ENCODE assay signal across 12 mouse cellular contexts in the genomic region with DNA sequence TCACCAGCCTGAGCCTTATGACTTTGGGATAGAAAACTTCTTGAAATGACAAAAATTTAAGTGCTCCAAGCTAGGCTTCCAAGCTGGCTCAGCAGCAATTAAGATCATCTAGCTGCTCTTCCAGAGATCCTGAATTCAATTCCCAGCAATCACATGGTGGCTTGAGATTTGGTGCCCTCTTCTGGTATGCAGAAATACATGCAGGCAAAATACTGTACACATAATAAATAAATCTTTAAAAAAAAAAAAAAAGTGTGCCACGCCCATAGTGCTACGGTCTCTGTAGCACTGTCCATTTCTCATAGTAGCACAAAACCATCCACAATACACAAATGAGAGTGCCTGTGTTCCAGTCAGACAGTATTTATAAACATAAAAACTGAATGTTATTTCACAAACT. TPM values are rescaled to one million over a fixed set of nuclear protein-coding genes. Genes with fewer than 3 reads are reported as not detected.
DNase-seq lines count a peak whose midpoint lies in the region; ATAC-seq and TF ChIP-seq lines count a peak whose summit lies in the region.
"Had no signal": no experiment of that assay in that cellular context is flagged by ENCODE, and none has a peak within 500 bp of the region (broad histone marks: within the 10 kb centered on the region; RNA-seq: fewer than 3 reads in every experiment).

No protein-coding gene starts in this region.

- H3K9ac ChIP-seq in heart, postnatal 0 days (replicated peaks; ENCODE audit: low read depth, low read length), result no peak overlapping the region
- no peak overlapping the region for H3K9ac ChIP-seq in lung, postnatal 0 days (replicated peaks; ENCODE audit: low read depth)
- H3K9ac ChIP-seq: limb, embryonic 12.5 days had no signal

- intact Hi-C loops in heart, postnatal 25 days (cut with DNase I), result loop anchor here (1.0 kb wide), 1 partner anchor 29 kb away; no protein-coding TSS in a partner anchor

- H3K9me3 ChIP-seq in heart, postnatal 0 days (replicated peaks; ENCODE audit: control insufficient read depth, low read length), result no peaks in the 10 kb centered on the region
- H3K9me3 ChIP-seq in lung, postnatal 0 days (ENCODE audit: low read length), result no peaks in the 10 kb centered on the region
- H3K9me3 ChIP-seq: limb, embryonic 12.5 days had no signal

- TF ChIP-seq EP300 in heart, postnatal 0 days (IDR thresholded peaks at IDR 0.05; ENCODE audit: low read depth), result no peak
- TF ChIP-seq EP300 in lung, postnatal 0 days (IDR thresholded peaks at IDR 0.05), result no peak

- peak; percentile 34 for DNase-seq in heart, postnatal 0 days (ENCODE audit: low spot score)
- DNase-seq in heart, postnatal 25 days (ENCODE audit: low spot score), result no peak
- peak; percentile 35 for DNase-seq in lung, postnatal 0 days (ENCODE audit: low spot score)
- no peak for DNase-seq in lung, postnatal 14 days
- DNase-seq in brain, adult 2 months (ENCODE audit: low read depth, low spot score), result peak; percentile 40
- DNase-seq in splenic B cell, adult 2 months (ENCODE audit: low read depth, low spot score), result peak; percentile 60
- DNase-seq in cerebellum, adult 9-11 months, result no peak
- DNase-seq in thymus, postnatal 0 days (ENCODE audit: low spot score), result no peak
- DNase-seq: gastrocnemius, postnatal 14 days; thymus, postnatal 14 days had no signal

- no peaks in the 10 kb centered on the region for H3K4me1 ChIP-seq in heart, postnatal 0 days (ENCODE audit: control insufficient read depth, insufficient read depth)
- H3K4me1 ChIP-seq in lung, postnatal 0 days (ENCODE audit: insufficient read depth, low read depth, low read length), result no peaks in the 10 kb centered on the region
- H3K4me1 ChIP-seq: limb, embryonic 12.5 days had no signal

- no peaks in the 10 kb centered on the region for H3K27me3 ChIP-seq in heart, postnatal 0 days (ENCODE audit: control insufficient read depth, insufficient read depth, low read length)
- no peaks in the 10 kb centered on the region for H3K27me3 ChIP-seq in lung, postnatal 0 days (replicated peaks; ENCODE audit: insufficient read depth, low read length)
- no peaks in the 10 kb centered on the region for H3K27me3 ChIP-seq in splenic B cell, adult 2 months (ENCODE audit: control insufficient read depth, insufficient read depth, low read length, poor library complexity, severe bottlenecking)
- H3K27me3 ChIP-seq: limb, embryonic 12.5 days had no signal

- H3K27ac ChIP-seq in heart, postnatal 0 days (ENCODE audit: low read depth), result no peak overlapping the region
- H3K27ac ChIP-seq in lung, postnatal 0 days (ENCODE audit: low read length), result no peak overlapping the region
- H3K27ac ChIP-seq: limb, embryonic 12.5 days had no signal

- 69% methylated on average over 2 of the region's 2 CpGs for WGBS in heart, postnatal 0 days
- 41% methylated on average over 2 of the region's 2 CpGs for WGBS in lung, postnatal 0 days

- ATAC-seq in heart, postnatal 0 days (ENCODE audit: insufficient read depth, low read depth), result no peak
- no peak for ATAC-seq in lung, postnatal 0 days
- ATAC-seq: activated CD4-positive, CD25-positive, alpha-beta regulatory T cell, adult 4 months had no signal

- peak; percentile 66 for TF ChIP-seq CTCF in heart, postnatal 0 days (IDR thresholded peaks at IDR 0.05; ENCODE audit: low read depth)
- peak; percentile 64 for TF ChIP-seq CTCF in lung, postnatal 0 days (IDR thresholded peaks at IDR 0.05)

- no peak overlapping the region for H3K4me2 ChIP-seq in heart, postnatal 0 days (ENCODE audit: low read depth, low read length)
- no peak overlapping the region for H3K4me2 ChIP-seq in lung, postnatal 0 days (replicated peaks; ENCODE audit: low read depth, low read length)
- H3K4me2 ChIP-seq: limb, embryonic 12.5 days had no signal

- H3K36me3 ChIP-seq in heart, postnatal 0 days (replicated peaks; ENCODE audit: control insufficient read depth, insufficient read depth, low read length), result peaks cover 18% of the 10 kb centered on the region
- peaks cover 6% of the 10 kb centered on the region; the same call in 1 of the 2 replicates for H3K36me3 ChIP-seq in lung, postnatal 0 days (ENCODE audit: insufficient read depth, low read length)
- peaks cover 11% of the 10 kb centered on the region for H3K36me3 ChIP-seq in splenic B cell, adult 2 months (ENCODE audit: control insufficient read depth, insufficient read depth, low read length, poor library complexity, severe bottlenecking)

- H3K4me3 ChIP-seq in heart, postnatal 0 days (ENCODE audit: low read depth, low read length), result no peak overlapping the region
- no peak overlapping the region for H3K4me3 ChIP-seq in lung, postnatal 0 days (ENCODE audit: low read depth, low read length)
- H3K4me3 ChIP-seq: limb, embryonic 12.5 days had no signal

RNA-seq across cellular contexts. Expression of a gene that starts 19.2 kb away (rescaled TPM):
- 26.0 and 45.2 TPM in 2 replicates for total RNA-seq in heart, postnatal 0 days (2014; rRNA removed; ENCODE audit: low replicate concordance)
- 25.3 and 29.6 TPM in 2 replicates for polyA plus RNA-seq in heart, postnatal 0 days (2015; fragmentation: Nextera tagmentation; extraction: Ambion mirVana)
- total RNA-seq in heart, postnatal 25 days (2021), result 10 to 100 TPM; 25.3 to 29.3 TPM
- 33.1 and 39.6 TPM in 2 replicates for polyA plus RNA-seq in lung, postnatal 0 days (2015; fragmentation: Nextera tagmentation; extraction: Ambion mirVana)
- 59.8 and 68.0 TPM in 2 replicates for polyA plus RNA-seq in thymus, postnatal 0 days (2015; fragmentation: Nextera tagmentation; extraction: Ambion mirVana)

RNA-seq across cellular contexts. Expression of a gene that starts 26.5 kb away (rescaled TPM):
- 49.2 and 60.0 TPM in 2 replicates for total RNA-seq in heart, postnatal 0 days (2014; rRNA removed; ENCODE audit: low replicate concordance)
- polyA plus RNA-seq in heart, postnatal 0 days (2015; fragmentation: Nextera tagmentation; extraction: Ambion mirVana), result 16.9 and 18.5 TPM in 2 replicates
- 10 to 100 TPM; 53.2 to 56.3 TPM for total RNA-seq in heart, postnatal 25 days (2021)
- 14.2 and 17.1 TPM in 2 replicates for polyA plus RNA-seq in lung, postnatal 0 days (2015; fragmentation: Nextera tagmentation; extraction: Ambion mirVana)
- 29.0 and 31.3 TPM in 2 replicates for polyA plus RNA-seq in thymus, postnatal 0 days (2015; fragmentation: Nextera tagmentation; extraction: Ambion mirVana)

RNA-seq across cellular contexts. Expression of a gene that starts 26.8 kb away (rescaled TPM):
- total RNA-seq in heart, postnatal 0 days (2014; rRNA removed; ENCODE audit: low replicate concordance), result 20.3 and 22.3 TPM in 2 replicates
- polyA plus RNA-seq in heart, postnatal 0 days (2015; fragmentation: Nextera tagmentation; extraction: Ambion mirVana), result 8.3 and 8.5 TPM in 2 replicates
- 10 to 100 TPM; 14.9 to 16.9 TPM for total RNA-seq in heart, postnatal 25 days (2021)
- 11.5 and 13.4 TPM in 2 replicates for polyA plus RNA-seq in lung, postnatal 0 days (2015; fragmentation: Nextera tagmentation; extraction: Ambion mirVana)
- 14.1 and 14.8 TPM in 2 replicates for polyA plus RNA-seq in thymus, postnatal 0 days (2015; fragmentation: Nextera tagmentation; extraction: Ambion mirVana)

RNA-seq across cellular contexts. Expression of a gene that starts 56.8 kb away (rescaled TPM):
- total RNA-seq in heart, postnatal 0 days (2014; rRNA removed; ENCODE audit: low replicate concordance), result 0.08 and 0.15 TPM in 2 replicates
- 0.41 and 0.48 TPM in 2 replicates for polyA plus RNA-seq in heart, postnatal 0 days (2015; fragmentation: Nextera tagmentation; extraction: Ambion mirVana)
- total RNA-seq in heart, postnatal 25 days (2021), result under 1 TPM in 1 of 2 experiments, not detected in 1; 0.28 TPM
- polyA plus RNA-seq in lung, postnatal 0 days (2015; fragmentation: Nextera tagmentation; extraction: Ambion mirVana), result 2.8 and 3.5 TPM in 2 replicates
- 0.40 and 0.42 TPM in 2 replicates for polyA plus RNA-seq in thymus, postnatal 0 days (2015; fragmentation: Nextera tagmentation; extraction: Ambion mirVana)
- polyA plus RNA-seq: activated CD4-positive, CD25-positive, alpha-beta regulatory T cell, adult 4 months had no signal

Comparison
In these comparisons a context has a peak if more than half of its experiments do, and no peak if none do; other contexts are left out.
1. DNase-seq: peak in heart, postnatal 0 days (single experiment), lung, postnatal 0 days (single experiment), brain, adult 2 months (single experiment) and splenic B cell, adult 2 months (single experiment); none in heart, postnatal 25 days (single experiment), lung, postnatal 14 days (single experiment), cerebellum, adult 9-11 months (single experiment) and thymus, postnatal 0 days (single experiment).